Mouse (Mus musculus) intestine, embryonic 16.5 days (tissue): ENCODE results near the gene Plce1. TPM values are rescaled to one million over a fixed set of nuclear protein-coding genes. Genes with fewer than 3 reads are reported as not detected.

Experiments
- ATAC-seq: fragments of 200-750 bp; cut with Nextera tagmentation; 2 replicates; pipeline ENCODE4 v1.8.0; 2017; ENCODE audit warnings: moderate TSS enrichment, moderate library complexity
- H3K27ac ChIP-seq: fragments of 300-500 bp; sonication (generic); 2 replicates; pipeline ENCODE4 v1.5.1; 2014; ENCODE audit warnings: mild to moderate bottlenecking, low read length
- H3K27me3 ChIP-seq: fragments of 300-500 bp; sonication (generic); replicated peaks from 2 replicates; pipeline ENCODE4 v1.6.1; 2014; ENCODE audit warnings: low read length, control low read depth, mixed read lengths; ENCODE audit not compliant: control insufficient read depth, insufficient read depth
- H3K36me3 ChIP-seq: fragments of 300-500 bp; sonication (generic); 2 replicates; pipeline ENCODE4 v1.6.1; 2014; ENCODE audit warnings: low read length, control low read depth; ENCODE audit not compliant: control insufficient read depth, insufficient read depth
- H3K4me1 ChIP-seq: fragments of 300-500 bp; sonication (generic); 2 replicates; pipeline ENCODE4 v1.6.1; 2014; ENCODE audit warnings: low read length, control low read depth, mixed read lengths; ENCODE audit not compliant: control insufficient read depth, insufficient read depth
- H3K4me2 ChIP-seq: fragments of 300-500 bp; sonication (generic); 2 replicates; pipeline ENCODE4 v1.6.1; 2014; ENCODE audit warnings: low read depth, low read length, control low read depth
- H3K4me3 ChIP-seq: fragments of 300-500 bp; sonication (generic); 2 replicates; pipeline ENCODE4 v1.5.1; 2014; ENCODE audit warnings: mild to moderate bottlenecking, low read length
- H3K9ac ChIP-seq: fragments of 300-500 bp; sonication (generic); 2 replicates; pipeline ENCODE4 v1.6.1; 2014; ENCODE audit warnings: low read depth, low read length
- H3K9me3 ChIP-seq: fragments of 300-500 bp; sonication (generic); 2 replicates; pipeline ENCODE4 v1.6.1; 2016; ENCODE audit warnings: low read length, control low read depth; ENCODE audit not compliant: control insufficient read depth
- WGBS: fragments of 180-500 bp; shearing (Covaris S2); extraction: QIAGEN DNeasy Blood & Tissue Kit; methylation state at CpG from one replicate; pipeline ENCODE4 v1.1.7; 2014; 5-methylcytosine and 5-hydroxymethylcytosine counted together
- polyA plus RNA-seq: library from polyadenylated mRNA; unstranded; fragments of >200 nt; fragmentation: Nextera tagmentation; extraction: Ambion mirVana; gene quantifications from 2 replicates; pipeline ENCODE4 v1.2.1, GENCODE M21; 2015

Plce1 gene
- polyA plus RNA-seq: 4.9 and 5.7 TPM in 2 replicates

- under 1% methylated on average over 77 of the region's 90 CpGs for WGBS
- H3K9ac ChIP-seq: peak within 1 kb of the TSS; percentile 73
- H3K4me2 ChIP-seq: peak within 1 kb of the TSS; percentile 92
- peak; percentile 92 for ATAC-seq
- no peak within 1 kb of the TSS for H3K27ac ChIP-seq
- H3K9me3 ChIP-seq: no peaks in the 10 kb centered on the region
- H3K27me3 ChIP-seq: no peaks in the 10 kb centered on the region; the same call in 1 of the 2 replicates
- peaks cover 10% of the 10 kb centered on the region; the same call in 1 of the 2 replicates for H3K4me1 ChIP-seq
- no peaks in the 10 kb centered on the region for H3K36me3 ChIP-seq
- H3K4me3 ChIP-seq: peak within 1 kb of the TSS; percentile 71
Observed at GRCm38 (mm10) chr19:38480731-38481621, at the start of gene Plce1. TSS of gene Plce1 (plus strand) at chr19:38481109.

- no peaks in the 10 kb centered on the region for H3K9me3 ChIP-seq
Observed at GRCm38 (mm10) chr19:38431326-38431725, 49.6 kb upstream of the Plce1 start.

GRCm38 (mm10) chr19:38432021-38432420, 48.9 kb upstream of the Plce1 start:
- no peaks in the 10 kb centered on the region for H3K4me1 ChIP-seq
- no peak overlapping the region for H3K9ac ChIP-seq
- no peak overlapping the region for H3K27ac ChIP-seq
- H3K27me3 ChIP-seq: no peaks in the 10 kb centered on the region
- H3K9me3 ChIP-seq: no peaks in the 10 kb centered on the region
- no peaks in the 10 kb centered on the region for H3K36me3 ChIP-seq
- no peak overlapping the region for H3K4me3 ChIP-seq
- no peak overlapping the region for H3K4me2 ChIP-seq
- WGBS: 73% methylated on average over 3 of the region's 3 CpGs
- ATAC-seq: no peak

More at GRCm38 (mm10) chr19:38431326-38431725, 49.6 kb upstream of the Plce1 start:
- WGBS: 84% methylated on average over 7 of the region's 7 CpGs
- H3K4me2 ChIP-seq: no peak overlapping the region
- no peak overlapping the region for H3K9ac ChIP-seq
- H3K27me3 ChIP-seq: no peaks in the 10 kb centered on the region
- no peak for ATAC-seq
- no peaks in the 10 kb centered on the region for H3K4me1 ChIP-seq
- H3K4me3 ChIP-seq: no peak overlapping the region
- H3K36me3 ChIP-seq: no peaks in the 10 kb centered on the region
- no peak overlapping the region for H3K27ac ChIP-seq

GRCm38 (mm10) chr19:38433381-38433780, 47.5 kb upstream of the Plce1 start:
- Histone ChIP-seq H3K27me3 (no peaks in the 10 kb centered on the region), H3K36me3 (no peaks in the 10 kb centered on the region), H3K4me1 (no peaks in the 10 kb centered on the region), H3K9ac (no peak overlapping the region), H3K4me2 (no peak overlapping the region), H3K9me3 (no peaks in the 10 kb centered on the region), H3K27ac (no peak overlapping the region), H3K4me3 (no peak overlapping the region)
- WGBS: 82% methylated on average over 2 of the region's 2 CpGs
- ATAC-seq: no peak

GRCm38 (mm10) chr19:38435221-38435620, 45.7 kb upstream of the Plce1 start:
- no peak for ATAC-seq
- Histone ChIP-seq H3K9ac (no peak overlapping the region), H3K27me3 (no peaks in the 10 kb centered on the region), H3K9me3 (no peaks in the 10 kb centered on the region), H3K36me3 (no peaks in the 10 kb centered on the region), H3K4me2 (no peak overlapping the region), H3K4me3 (no peak overlapping the region), H3K4me1 (no peaks in the 10 kb centered on the region), H3K27ac (no peak overlapping the region)
- WGBS: 90% methylated on average over 15 of the region's 15 CpGs

- ATAC-seq: no peak
- no peaks in the 10 kb centered on the region for H3K4me1 ChIP-seq
- H3K9ac ChIP-seq: no peak overlapping the region
- no peaks in the 10 kb centered on the region for H3K9me3 ChIP-seq
- no peak overlapping the region for H3K4me3 ChIP-seq
- WGBS: 70% methylated on average over 8 of the region's 8 CpGs
- H3K27ac ChIP-seq: no peak overlapping the region
- H3K4me2 ChIP-seq: no peak overlapping the region
- H3K36me3 ChIP-seq: no peaks in the 10 kb centered on the region
- H3K27me3 ChIP-seq: no peaks in the 10 kb centered on the region
Observed at GRCm38 (mm10) chr19:38441860-38442259, 39.0 kb upstream of the Plce1 start.

GRCm38 (mm10) chr19:38445758-38446157, 35.2 kb upstream of the Plce1 start:
- 61% methylated on average over 5 of the region's 5 CpGs for WGBS
- ATAC-seq: no peak
- H3K4me2 ChIP-seq: no peak overlapping the region
- no peaks in the 10 kb centered on the region for H3K27me3 ChIP-seq
- H3K36me3 ChIP-seq: no peaks in the 10 kb centered on the region
- H3K9ac ChIP-seq: no peak overlapping the region
- no peak overlapping the region for H3K27ac ChIP-seq
- H3K4me1 ChIP-seq: no peaks in the 10 kb centered on the region
- no peak overlapping the region for H3K4me3 ChIP-seq
- H3K9me3 ChIP-seq: no peaks in the 10 kb centered on the region

- 57% methylated on average over 10 of the region's 10 CpGs for WGBS
Observed at GRCm38 (mm10) chr19:38455228-38455627, 25.7 kb upstream of the Plce1 start.

GRCm38 (mm10) chr19:38458996-38459395, 21.9 kb upstream of the Plce1 start:
- WGBS: 96% methylated on average over 9 of the region's 9 CpGs
- Histone ChIP-seq H3K4me2 (no peak overlapping the region), H3K9me3 (peaks cover 4% of the 10 kb centered on the region; the same call in 1 of the 2 replicates)

More at GRCm38 (mm10) chr19:38455228-38455627, 25.7 kb upstream of the Plce1 start:
- Histone ChIP-seq H3K4me3 (no peak overlapping the region), H3K9me3 (peaks cover 4% of the 10 kb centered on the region; the same call in 1 of the 2 replicates), H3K4me2 (no peak overlapping the region), H3K9ac (no peak overlapping the region), H3K4me1 (no peaks in the 10 kb centered on the region), H3K27me3 (no peaks in the 10 kb centered on the region), H3K27ac (no peak overlapping the region), H3K36me3 (no peaks in the 10 kb centered on the region)
- no peak for ATAC-seq

More at GRCm38 (mm10) chr19:38458996-38459395, 21.9 kb upstream of the Plce1 start:
- Histone ChIP-seq H3K27ac (no peak overlapping the region), H3K9ac (no peak overlapping the region), H3K36me3 (no peaks in the 10 kb centered on the region), H3K4me3 (no peak overlapping the region), H3K27me3 (no peaks in the 10 kb centered on the region), H3K4me1 (no peaks in the 10 kb centered on the region)
- no peak for ATAC-seq
